Mouse (Mus musculus) myocyte (in vitro differentiated cells): Measurements from ENCODE around the gene Prps1l3.

Experiments
- MAX ChIP-seq: IDR thresholded peaks from one replicate; pipeline ENCODE4 v1.6.1; 2011; ENCODE audit warnings: low read depth, mild to moderate bottlenecking, control low read depth
- MYOD1 ChIP-seq, 3 experiments: IDR thresholded peaks; one replicate each; pipeline ENCODE4 v1.6.1; 2011; ENCODE audit warnings: control low read depth in 2 of 3, low read depth in 2 of 3, mild to moderate bottlenecking in 2 of 3, moderate library complexity in 1 of 3; ENCODE audit not compliant: insufficient read length in 2 of 3, control insufficient read depth in 1 of 3
- POLR2A ChIP-seq: IDR thresholded peaks from one replicate; pipeline ENCODE4 v1.6.1; 2011; ENCODE audit warnings: low read depth, mild to moderate bottlenecking, control low read depth, moderate library complexity; ENCODE audit not compliant: insufficient read length
- REST ChIP-seq: IDR thresholded peaks from one replicate; pipeline ENCODE4 v1.6.1; 2011; ENCODE audit warnings: mild to moderate bottlenecking, control low read depth, moderate library complexity; ENCODE audit not compliant: insufficient read depth, insufficient read length
- TCF12 ChIP-seq: IDR thresholded peaks from one replicate; pipeline ENCODE4 v1.6.1; 2011; ENCODE audit warnings: mild to moderate bottlenecking, control low read depth; ENCODE audit not compliant: poor library complexity, insufficient read depth, severe bottlenecking
- USF1 ChIP-seq: IDR thresholded peaks from one replicate; pipeline ENCODE4 v1.6.1; 2011; ENCODE audit warnings: low read depth, mild to moderate bottlenecking, control low read depth, moderate library complexity

- TF ChIP-seq POLR2A (no peak), MAX (no peak), TCF12 (no peak), MYOD1 (IDR thresholded peaks at IDR 0.05; ENCODE audit: control insufficient read depth in 1 of 3, insufficient read length in 2 of 3, low read depth in 2 of 3) (no peak), USF1 (no peak), REST (no peak)
These were observed 28.3 kb upstream of the Prps1l3 start for GRCm38 (mm10) chr12:57201901-57202300.
